ENCODE assay signal across 1 mouse cellular context in the genomic region with DNA sequence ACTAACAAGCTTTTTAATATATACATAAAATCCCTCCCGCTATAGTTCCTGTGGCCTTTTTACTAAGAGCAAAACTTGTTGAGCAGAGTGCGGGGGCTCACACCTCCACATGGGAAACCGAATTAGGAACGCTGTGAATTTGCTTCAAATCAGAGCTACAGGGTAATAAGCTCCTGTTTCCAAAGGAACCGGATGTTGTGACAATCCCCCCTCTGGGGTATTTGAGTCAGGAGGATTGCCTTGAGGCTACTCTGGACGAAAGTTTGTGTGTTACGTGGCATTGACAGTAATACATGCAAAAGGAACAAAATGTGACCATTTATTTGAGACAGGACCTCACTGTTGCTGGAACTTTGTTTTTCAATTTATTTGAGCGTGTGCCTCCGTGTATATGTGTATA.
TF ChIP-seq lines count a peak whose summit lies in the region.

No protein-coding gene starts in this region.

TF ChIP-seq in MEL, 35 proteins besides CTCF, POLR2A, EP300 and RAD21:
- TF ChIP-seq CHD1 (IDR thresholded peaks at IDR 0.05; ENCODE audit: low read depth, low read length), result peak; percentile 87; the same call in 1 of the 2 replicates
- peak; percentile 6; the same call in 1 of the 2 replicates for TF ChIP-seq MXI1 (IDR thresholded peaks at IDR 0.05; ENCODE audit: low read depth, low read length)
- TF ChIP-seq NELFE (IDR thresholded peaks at IDR 0.05; ENCODE audit: low read depth, low read length), result no peak
- TF ChIP-seq CHD2 (IDR thresholded peaks at IDR 0.05; ENCODE audit: low read length), result no peak
